Mouse (Mus musculus): ENCODE measurements around the gene Pacs2. TPM values are rescaled to one million over a fixed set of nuclear protein-coding genes. Genes with fewer than 3 reads are reported as not detected.

The Pacs2 gene
- polyA plus RNA-seq, 1 experiment from 2014 or later: 5.1 TPM

GRCm38 (mm10) chr12:113087276-113087675 lies 73.0 kb downstream of the Pacs2 start:
- no peaks in the 10 kb centered on the region for H3K9me3 ChIP-seq (ENCODE audit: control insufficient read depth)
- no peaks in the 10 kb centered on the region for H3K27me3 ChIP-seq (replicated peaks; ENCODE audit: control insufficient read depth, insufficient read depth, low read length)
- no peak overlapping the region for H3K4me3 ChIP-seq (ENCODE audit: low read depth, low read length)
- H3K27ac ChIP-seq (ENCODE audit: low read depth, low read length): no peak overlapping the region
- no peak for TF ChIP-seq CTCF (IDR thresholded peaks at IDR 0.05; ENCODE audit: low read depth)
- no peak overlapping the region for H3K9ac ChIP-seq (ENCODE audit: low read depth, low read length)
- no peak overlapping the region for H3K4me2 ChIP-seq (replicated peaks; ENCODE audit: low read depth)
- H3K36me3 ChIP-seq (ENCODE audit: control insufficient read depth, insufficient read depth): no peaks in the 10 kb centered on the region
- 60% methylated on average over 3 of the region's 3 CpGs for WGBS
- no peaks in the 10 kb centered on the region for H3K4me1 ChIP-seq (replicated peaks; ENCODE audit: control insufficient read depth, insufficient read depth, low read length)
- ATAC-seq: no peak

DNA sequence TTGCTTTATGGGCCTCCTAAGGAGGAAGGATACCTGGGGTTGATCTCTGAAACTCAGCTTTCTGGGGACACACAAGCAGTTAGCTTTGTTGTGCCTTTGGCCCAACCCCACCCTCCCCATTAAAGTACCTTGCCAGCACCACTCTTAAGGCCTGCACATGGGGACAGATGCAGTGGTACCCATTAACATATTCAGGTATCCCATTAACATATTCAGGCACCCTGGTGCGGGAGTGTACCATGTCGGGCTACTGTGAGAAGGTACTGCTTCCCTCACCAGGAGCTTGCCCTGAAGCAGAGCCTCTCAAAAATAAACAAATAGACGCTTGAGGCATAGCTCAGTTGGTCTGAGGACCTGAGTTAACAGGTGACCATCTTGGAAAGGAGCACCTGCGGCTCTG lies 73.7 kb downstream of the Pacs2 start:
- Histone ChIP-seq H3K4me3 (ENCODE audit: low read depth, low read length) (no peak overlapping the region), H3K9me3 (ENCODE audit: control insufficient read depth) (no peaks in the 10 kb centered on the region), H3K4me2 (replicated peaks; ENCODE audit: low read depth) (no peak overlapping the region), H3K36me3 (ENCODE audit: control insufficient read depth, insufficient read depth) (no peaks in the 10 kb centered on the region), H3K27me3 (replicated peaks; ENCODE audit: control insufficient read depth, insufficient read depth, low read length) (no peaks in the 10 kb centered on the region), H3K9ac (ENCODE audit: low read depth, low read length) (no peak overlapping the region), H3K4me1 (replicated peaks; ENCODE audit: control insufficient read depth, insufficient read depth, low read length) (no peaks in the 10 kb centered on the region), H3K27ac (ENCODE audit: low read depth, low read length) (no peak overlapping the region)
- WGBS: 45% methylated on average over 4 of the region's 4 CpGs
- no peak for TF ChIP-seq CTCF (IDR thresholded peaks at IDR 0.05; ENCODE audit: low read depth)
- ATAC-seq: no peak

- ATAC-seq: no peak
- Histone ChIP-seq H3K4me3 (ENCODE audit: low read depth, low read length) (no peak overlapping the region), H3K9ac (ENCODE audit: low read depth, low read length) (no peak overlapping the region), H3K9me3 (ENCODE audit: control insufficient read depth) (no peaks in the 10 kb centered on the region), H3K4me1 (replicated peaks; ENCODE audit: control insufficient read depth, insufficient read depth, low read length) (no peaks in the 10 kb centered on the region), H3K36me3 (ENCODE audit: control insufficient read depth, insufficient read depth) (no peaks in the 10 kb centered on the region), H3K27ac (ENCODE audit: low read depth, low read length) (no peak overlapping the region), H3K27me3 (replicated peaks; ENCODE audit: control insufficient read depth, insufficient read depth, low read length) (no peaks in the 10 kb centered on the region), H3K4me2 (replicated peaks; ENCODE audit: low read depth) (no peak overlapping the region)
- WGBS: 87% methylated on average over 6 of the region's 6 CpGs
- no peak for TF ChIP-seq CTCF (IDR thresholded peaks at IDR 0.05; ENCODE audit: low read depth)
Measured at GRCm38 (mm10) chr12:113089107-113089506, 74.8 kb downstream of the Pacs2 start.

DNA sequence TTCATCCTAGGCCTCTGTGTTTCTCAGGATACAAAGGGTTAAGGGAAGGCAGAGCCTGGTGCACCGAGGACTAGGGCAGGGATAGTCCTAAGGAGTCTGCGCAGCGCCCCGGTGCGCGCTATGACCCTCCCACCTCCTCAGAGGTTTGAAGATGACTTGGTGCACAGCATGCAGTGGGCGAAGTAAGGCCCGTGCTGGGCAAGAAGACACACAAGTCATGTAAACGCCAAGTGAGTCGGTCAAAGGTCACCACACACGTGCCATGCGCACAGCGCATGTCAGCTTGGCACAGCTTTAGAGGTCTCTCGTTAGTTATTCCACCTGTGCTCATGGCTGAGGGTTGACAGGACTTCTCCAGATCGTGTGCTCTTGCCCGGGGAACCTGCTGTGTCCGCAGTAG lies 75.7 kb downstream of the Pacs2 start:
- Histone ChIP-seq H3K4me1 (replicated peaks; ENCODE audit: control insufficient read depth, insufficient read depth, low read length) (no peaks in the 10 kb centered on the region), H3K9ac (ENCODE audit: low read depth, low read length) (no peak overlapping the region), H3K27ac (ENCODE audit: low read depth, low read length) (no peak overlapping the region), H3K4me2 (replicated peaks; ENCODE audit: low read depth) (no peak overlapping the region), H3K4me3 (ENCODE audit: low read depth, low read length) (no peak overlapping the region), H3K27me3 (replicated peaks; ENCODE audit: control insufficient read depth, insufficient read depth, low read length) (no peaks in the 10 kb centered on the region), H3K36me3 (ENCODE audit: control insufficient read depth, insufficient read depth) (no peaks in the 10 kb centered on the region), H3K9me3 (ENCODE audit: control insufficient read depth) (no peaks in the 10 kb centered on the region)
- no peak for ATAC-seq
- no peak for TF ChIP-seq CTCF (IDR thresholded peaks at IDR 0.05; ENCODE audit: low read depth)
- 76% methylated on average over 17 of the region's 17 CpGs for WGBS

GRCm38 (mm10) chr12:113097040-113097439 lies 82.7 kb downstream of the Pacs2 start:
- WGBS: 87% methylated on average over 5 of the region's 5 CpGs
- Histone ChIP-seq H3K4me1 (replicated peaks; ENCODE audit: control insufficient read depth, insufficient read depth, low read length) (no peaks in the 10 kb centered on the region), H3K4me3 (ENCODE audit: low read depth, low read length) (no peak overlapping the region), H3K9me3 (ENCODE audit: control insufficient read depth) (no peaks in the 10 kb centered on the region), H3K27me3 (replicated peaks; ENCODE audit: control insufficient read depth, insufficient read depth, low read length) (no peaks in the 10 kb centered on the region), H3K4me2 (replicated peaks; ENCODE audit: low read depth) (0 out of 2 replicates have a peak overlapping the region, but pooled peaks have one; percentile 98), H3K9ac (ENCODE audit: low read depth, low read length) (no peak overlapping the region), H3K27ac (ENCODE audit: low read depth, low read length) (no peak overlapping the region), H3K36me3 (ENCODE audit: control insufficient read depth, insufficient read depth) (no peaks in the 10 kb centered on the region; the same call in 1 of the 2 replicates)
- no peak for TF ChIP-seq CTCF (IDR thresholded peaks at IDR 0.05; ENCODE audit: low read depth)
- ATAC-seq: no peak

- WGBS: 3% methylated on average over 27 of the region's 53 CpGs
- ATAC-seq: peak; percentile 41
- Histone ChIP-seq H3K27me3 (replicated peaks; ENCODE audit: control insufficient read depth, insufficient read depth, low read length) (no peaks in the 10 kb centered on the region), H3K9ac (ENCODE audit: low read depth, low read length) (peak within 1 kb of the TSS; percentile 97), H3K36me3 (ENCODE audit: control insufficient read depth, insufficient read depth) (no peaks in the 10 kb centered on the region; the same call in 1 of the 2 replicates), H3K4me2 (replicated peaks; ENCODE audit: low read depth) (peak within 1 kb of the TSS; percentile 98), H3K9me3 (ENCODE audit: control insufficient read depth) (no peaks in the 10 kb centered on the region), H3K27ac (ENCODE audit: low read depth, low read length) (peak within 1 kb of the TSS; percentile 71), H3K4me1 (replicated peaks; ENCODE audit: control insufficient read depth, insufficient read depth, low read length) (no peaks in the 10 kb centered on the region), H3K4me3 (ENCODE audit: low read depth, low read length) (peak within 1 kb of the TSS; percentile 82)
- no peak for TF ChIP-seq CTCF (IDR thresholded peaks at IDR 0.05; ENCODE audit: low read depth)
Measured at GRCm38 (mm10) chr12:113097749-113098281, 83.5 kb downstream of the Pacs2 start, which contains the start of gene Mta1. Gene Mta1 (plus strand): TSS chr12:113098278.

All from intestine, postnatal 0 days (tissue).